Mouse (Mus musculus) heart, adult 2 months (tissue): ENCODE measurements around the gene Cblb. TPM values are rescaled to one million over a fixed set of nuclear protein-coding genes. Genes with fewer than 3 reads are reported as not detected.
A peak's percentile ranks its signal among the peaks of the same experiment; 100 is the strongest.

Source experiments
- DNase-seq, 2 experiments: peaks; one replicate each; pipeline ENCODE4 v3.0.0; 2021
- H3K27ac ChIP-seq: fragments of 200-600 bp; 2 replicates; pipeline ENCODE4 v1.8.1; 2022
- H3K27me3 ChIP-seq: fragments of 200-500 bp; 2 replicates; pipeline ENCODE4 v1.6.1; 2012; ENCODE audit warnings: mild to moderate bottlenecking, low read length, inconsistent platforms, mixed read lengths; ENCODE audit not compliant: control insufficient read depth, insufficient read depth
- H3K36me3 ChIP-seq: fragments of 200-500 bp; 2 replicates; pipeline ENCODE4 v1.6.1; 2012; ENCODE audit warnings: low read length, inconsistent platforms; ENCODE audit not compliant: control insufficient read depth, insufficient read depth
- H3K4me1 ChIP-seq: fragments of 200-500 bp; 2 replicates; pipeline ENCODE4 v1.6.1; 2011; ENCODE audit warnings: low read length; ENCODE audit not compliant: control insufficient read depth, insufficient read depth
- H3K4me3 ChIP-seq: fragments of 200-600 bp; 2 replicates; pipeline ENCODE4 v1.8.1; 2022
- H3K79me2 ChIP-seq: fragments of 200-500 bp; replicated peaks from 2 replicates; pipeline ENCODE4 v1.6.1; 2012; ENCODE audit warnings: mild to moderate bottlenecking, inconsistent platforms, low read length, moderate library complexity, mixed read lengths; ENCODE audit not compliant: control insufficient read depth, insufficient read depth
- H3K9ac ChIP-seq: fragments of 200-500 bp; 2 replicates; pipeline ENCODE4 v1.6.1; 2012; ENCODE audit warnings: low read depth, mild to moderate bottlenecking, control low read depth, inconsistent platforms, low read length, mixed read lengths
- CTCF ChIP-seq: fragments of 200-600 bp; IDR thresholded peaks from 2 replicates; pipeline ENCODE4 v1.8.1; 2022; ENCODE audit warnings: antibody characterized with exemption, mild to moderate bottlenecking, moderate library complexity
- EP300 ChIP-seq: fragments of 200-500 bp; IDR thresholded peaks from 2 replicates; pipeline ENCODE4 v1.6.1; 2011; ENCODE audit warnings: low read depth, low read length, control low read depth; ENCODE audit not compliant: insufficient read depth
- POLR2A ChIP-seq: fragments of 200-500 bp; IDR thresholded peaks from 2 replicates; pipeline ENCODE4 v1.6.1; 2011; ENCODE audit warnings: mild to moderate bottlenecking, low read depth, low read length, control low read depth; ENCODE audit not compliant: insufficient read depth
- WGBS: fragments of 180-500 bp; shearing (Covaris S2); methylation state at CpG from one replicate; pipeline ENCODE4 v1.1.7; 2018; 5-methylcytosine and 5-hydroxymethylcytosine counted together
- intact Hi-C: fragments of 180-260 bp; cut with DNase I; formaldehyde crosslinking; loops from one replicate; pipeline ENCODE4 v1.15.1; 2025
- polyA plus RNA-seq: library from polyadenylated mRNA; depleted of rRNA; stranded (reverse); fragments of >200 nt; gene quantifications from 2 replicates; pipeline ENCODE4 v1.2.3, GENCODE M21; 2012
- total RNA-seq, 2 experiments: library from RNA; stranded (reverse); gene quantifications; 2 replicates each; pipeline ENCODE4 v1.2.3; 2021

Cblb gene
- total and polyA plus RNA-seq, 3 experiments: 7.5 to 14.0 (median 13.6) TPM

GRCm38 (mm10) chr16:52243421-52243973 lies 212.5 kb downstream of the Cblb start:
- WGBS: 73% methylated on average over 4 of the region's 4 CpGs
- DNase-seq: no peak
- Histone ChIP-seq H3K4me1 (no peaks in the 10 kb centered on the region), H3K27ac (no peak overlapping the region), H3K27me3 (no peaks in the 10 kb centered on the region), H3K79me2 (no peaks in the 10 kb centered on the region), H3K9ac (no peak overlapping the region), H3K36me3 (no peaks in the 10 kb centered on the region), H3K4me3 (no peak overlapping the region)
- TF ChIP-seq POLR2A (no peak), EP300 (no peak), CTCF (peak; percentile 27; the same call in 1 of the 2 replicates)
- intact Hi-C loops: no loop called here

DNA sequence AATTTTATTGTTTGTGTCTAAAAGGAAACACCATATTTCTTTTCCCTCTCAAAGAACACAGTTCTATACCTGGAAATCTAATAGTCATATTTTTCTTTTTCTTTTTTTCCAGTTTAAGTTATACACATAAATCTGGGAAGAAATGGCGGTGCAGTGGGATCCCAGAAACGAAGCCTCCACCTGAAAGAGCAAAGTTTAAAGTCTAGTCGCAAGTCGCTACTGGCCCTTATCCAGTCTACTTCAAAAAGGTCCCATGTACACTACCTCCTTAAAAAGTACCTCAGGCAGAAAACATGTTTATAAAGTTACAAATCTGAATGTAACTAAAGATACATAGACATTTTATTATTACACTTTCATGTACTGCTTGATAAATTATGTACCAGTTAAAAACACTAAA lies 219.2 kb downstream of the Cblb start:
- intact Hi-C loops: no loop called here
- no peak for DNase-seq
- Histone ChIP-seq H3K27ac (no peak overlapping the region), H3K36me3 (no peaks in the 10 kb centered on the region), H3K27me3 (no peaks in the 10 kb centered on the region), H3K4me3 (no peak overlapping the region), H3K79me2 (no peaks in the 10 kb centered on the region), H3K9ac (no peak overlapping the region), H3K4me1 (no peaks in the 10 kb centered on the region)
- 93% methylated on average over 4 of the region's 4 CpGs for WGBS
- TF ChIP-seq POLR2A: no peak
- TF ChIP-seq EP300: no peak
- no peak for TF ChIP-seq CTCF

- DNase-seq: no peak
- no peaks in the 10 kb centered on the region for H3K27me3 ChIP-seq
- no peaks in the 10 kb centered on the region for H3K36me3 ChIP-seq
- intact Hi-C loops: no loop called here
- no peak overlapping the region for H3K9ac ChIP-seq
- no peaks in the 10 kb centered on the region for H3K79me2 ChIP-seq
- 84% methylated on average over 4 of the region's 4 CpGs for WGBS
- TF ChIP-seq EP300: no peak
- no peak for TF ChIP-seq CTCF
- TF ChIP-seq POLR2A: no peak
- H3K4me3 ChIP-seq: no peak overlapping the region
- H3K4me1 ChIP-seq: no peaks in the 10 kb centered on the region
- no peak overlapping the region for H3K27ac ChIP-seq
Measured at GRCm38 (mm10) chr16:52250935-52251334, 219.9 kb downstream of the Cblb start.
